Mouse (Mus musculus): ENCODE results near the gene Inpp5d. TPM values are rescaled to one million over a fixed set of nuclear protein-coding genes. Genes with fewer than 3 reads are reported as not detected.

Inpp5d gene
- polyA plus RNA-seq, 1 experiment from 2014 or later = 17.1 TPM

DNA sequence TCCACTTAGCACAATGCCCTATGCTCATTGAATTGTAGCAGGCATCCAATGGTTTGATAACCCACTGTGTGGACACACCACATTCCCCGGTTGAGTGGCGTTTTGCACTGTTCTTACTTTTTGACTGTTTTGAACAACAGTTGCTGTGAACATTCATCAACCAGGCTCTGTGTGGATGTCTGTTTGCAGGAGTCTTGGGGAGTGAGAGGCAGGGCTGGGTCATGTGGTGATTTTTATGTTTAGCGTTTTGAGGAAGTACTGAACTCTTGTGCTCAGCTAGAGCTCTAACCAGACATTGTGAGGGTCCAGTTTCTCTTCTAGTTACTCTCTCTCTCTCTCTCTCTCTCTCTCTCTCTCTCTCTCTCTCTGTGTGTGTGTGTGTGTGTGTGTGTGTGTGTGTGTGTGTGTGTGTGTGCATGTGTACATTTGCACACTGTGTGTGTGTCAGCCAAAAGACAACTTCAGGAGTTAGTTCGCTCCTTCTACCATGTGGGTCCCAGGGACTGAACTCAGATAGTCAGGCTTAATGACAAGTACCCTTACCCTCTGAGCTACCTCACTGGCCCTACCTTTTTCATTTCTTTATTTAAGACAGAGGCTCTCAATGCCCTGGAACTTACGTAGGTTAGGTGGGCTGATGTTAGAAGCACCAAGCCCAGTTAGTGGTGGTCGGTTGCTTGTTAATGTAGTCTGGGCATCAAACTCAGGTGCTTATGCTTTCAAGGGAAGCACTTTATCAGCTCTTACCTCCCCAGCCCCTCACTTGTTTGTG lies 5.3 kb downstream of the Inpp5d start:
- no peak for ATAC-seq
- peaks cover 100% of the 10 kb centered on the region for H3K4me1 ChIP-seq
- peak overlapping the region; percentile 75 for H3K27ac ChIP-seq
- no peak overlapping the region for H3K4me3 ChIP-seq
- H3K4me2 ChIP-seq = peak overlapping the region; percentile 46; the same call in 1 of the 2 replicates
- H3K36me3 ChIP-seq = no peaks in the 10 kb centered on the region
- peak overlapping the region; percentile 32; the same call in 1 of the 2 replicates for H3K9ac ChIP-seq
- no peaks in the 10 kb centered on the region for H3K9me3 ChIP-seq (replicated peaks)
- no peaks in the 10 kb centered on the region for H3K27me3 ChIP-seq (replicated peaks)
- WGBS (ENCODE audit: insufficient replicate concordance) = 53% methylated on average over 6 of the region's 6 CpGs

DNA sequence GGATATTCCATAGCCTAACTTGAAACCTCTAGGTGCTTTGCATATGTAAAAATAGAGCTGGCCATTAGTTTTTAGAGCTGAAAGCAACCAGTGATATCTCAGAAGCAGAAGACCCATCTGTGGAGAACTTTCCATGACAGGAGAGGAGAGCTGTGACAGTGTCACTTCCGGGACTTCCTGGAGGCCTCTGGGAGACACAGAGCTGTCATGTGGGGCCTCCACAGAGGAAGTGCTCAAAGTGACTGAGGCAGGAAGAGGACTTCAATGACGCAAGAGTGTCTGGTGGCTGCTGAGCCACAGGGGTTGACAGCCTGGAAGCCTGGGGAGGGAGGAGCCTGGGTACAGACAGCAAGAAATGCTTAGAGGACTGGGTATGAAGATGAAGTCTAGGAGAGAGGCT lies 6.2 kb downstream of the Inpp5d start:
- Histone ChIP-seq H3K4me2 (peak overlapping the region; percentile 46), H3K9ac (peak overlapping the region; percentile 48; the same call in 1 of the 2 replicates), H3K27me3 (replicated peaks) (no peaks in the 10 kb centered on the region), H3K4me1 (peaks cover 100% of the 10 kb centered on the region), H3K27ac (peak overlapping the region; percentile 75), H3K4me3 (no peak overlapping the region), H3K9me3 (replicated peaks) (no peaks in the 10 kb centered on the region), H3K36me3 (no peaks in the 10 kb centered on the region)
- peak; percentile 62 for ATAC-seq
- whole genome bisulfite sequencing (ENCODE audit: insufficient replicate concordance) = 17% methylated on average over 2 of the region's 2 CpGs

DNA sequence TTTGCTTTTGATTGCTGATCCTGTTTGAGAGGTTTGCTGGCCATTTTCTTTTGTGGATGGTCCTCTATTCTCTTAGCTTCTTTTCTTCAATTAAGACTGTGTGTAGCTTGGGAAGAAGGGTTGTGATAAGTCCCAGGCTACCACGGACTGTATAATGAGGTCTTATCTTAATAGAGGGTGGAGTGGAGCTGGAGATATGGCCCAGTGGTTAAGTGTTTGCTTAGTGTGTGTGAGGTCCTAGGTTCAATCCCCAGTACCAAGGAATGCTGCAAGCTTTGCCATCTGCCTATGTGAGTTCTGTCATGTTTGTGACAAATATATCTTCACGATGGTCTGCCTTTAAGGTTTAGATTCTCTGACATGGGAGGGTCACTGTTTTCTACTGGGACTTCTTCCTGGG lies 8.0 kb downstream of the Inpp5d start:
- Histone ChIP-seq H3K27me3 (replicated peaks) (no peaks in the 10 kb centered on the region), H3K4me1 (peaks cover 100% of the 10 kb centered on the region), H3K4me2 (peak overlapping the region; percentile 39), H3K9me3 (replicated peaks) (no peaks in the 10 kb centered on the region), H3K4me3 (no peak overlapping the region), H3K9ac (no peak overlapping the region; the same call in 1 of the 2 replicates), H3K27ac (peak overlapping the region; percentile 75), H3K36me3 (no peaks in the 10 kb centered on the region)
- peak; percentile 84 for ATAC-seq
- 6% methylated on average over 2 of the region's 2 CpGs for WGBS (ENCODE audit: insufficient replicate concordance)

GRCm38 (mm10) chr1:87631584-87631983 lies 11.5 kb downstream of the Inpp5d start:
- ATAC-seq = 0 out of 2 replicates have a peak, but pooled peaks have one; percentile 20
- 30% methylated on average over 10 of the region's 10 CpGs for WGBS (ENCODE audit: insufficient replicate concordance)
- no peaks in the 10 kb centered on the region for H3K27me3 ChIP-seq (replicated peaks)
- no peak overlapping the region for H3K9ac ChIP-seq
- peak overlapping the region; percentile 55 for H3K27ac ChIP-seq
- H3K9me3 ChIP-seq (replicated peaks) = no peaks in the 10 kb centered on the region
- H3K4me1 ChIP-seq = peaks cover 86% of the 10 kb centered on the region
- H3K4me2 ChIP-seq = peak overlapping the region; percentile 43
- 0 out of 2 replicates have a peak, but pooled peaks cover 5% of the 10 kb centered on the region for H3K36me3 ChIP-seq
- H3K4me3 ChIP-seq = no peak overlapping the region

DNA sequence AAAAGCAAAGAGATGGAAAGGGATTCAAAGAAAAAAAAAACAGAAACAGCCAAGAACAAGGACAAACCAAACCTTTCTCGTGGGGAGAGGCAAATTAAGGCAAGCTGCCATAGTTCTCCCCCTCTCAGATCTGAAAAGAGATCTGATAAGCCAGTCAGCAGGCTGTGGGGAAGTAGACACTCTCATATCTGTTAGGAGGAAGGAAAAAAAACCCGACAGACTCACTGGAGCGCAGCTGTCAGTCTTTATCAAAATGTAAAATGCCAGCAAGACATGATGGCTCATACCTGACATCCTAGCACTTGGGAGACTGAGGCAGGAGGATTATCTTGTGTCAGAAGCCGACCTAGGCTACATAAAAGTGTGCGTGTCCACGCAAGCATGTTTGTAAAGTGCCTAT lies 12.1 kb downstream of the Inpp5d start:
- H3K4me2 ChIP-seq = peak overlapping the region; percentile 43
- H3K9ac ChIP-seq = no peak overlapping the region; the same call in 1 of the 2 replicates
- no peaks in the 10 kb centered on the region for H3K9me3 ChIP-seq (replicated peaks)
- H3K27me3 ChIP-seq (replicated peaks) = no peaks in the 10 kb centered on the region
- 22% methylated on average over 6 of the region's 6 CpGs for WGBS (ENCODE audit: insufficient replicate concordance)
- H3K36me3 ChIP-seq = 0 out of 2 replicates have a peak, but pooled peaks cover 5% of the 10 kb centered on the region
- peak overlapping the region; percentile 70 for H3K27ac ChIP-seq
- peaks cover 86% of the 10 kb centered on the region for H3K4me1 ChIP-seq
- peak; percentile 51 for ATAC-seq
- no peak overlapping the region for H3K4me3 ChIP-seq

DNA sequence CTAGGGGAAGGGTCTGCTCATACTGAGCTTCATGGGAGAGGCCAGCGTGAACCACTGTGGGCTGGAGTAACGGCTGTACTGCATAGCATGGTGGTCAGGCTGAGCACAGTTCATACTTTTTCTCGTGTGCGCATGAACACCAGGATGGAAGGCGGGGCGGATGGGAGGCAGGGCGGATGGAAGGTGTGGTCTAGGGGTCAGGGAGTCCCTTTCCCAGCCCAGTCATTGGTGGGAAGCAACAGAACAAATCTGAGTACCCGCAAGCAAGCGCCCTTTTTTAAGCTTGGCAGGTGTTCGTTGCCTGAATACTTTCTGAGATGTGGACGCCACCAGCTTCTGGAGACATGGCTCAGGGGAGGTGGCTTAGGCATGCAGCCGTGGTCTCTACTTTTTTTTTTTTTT lies 16.6 kb downstream of the Inpp5d start:
- H3K4me3 ChIP-seq = peak overlapping the region; percentile 26; the same call in 1 of the 2 replicates
- H3K27me3 ChIP-seq (replicated peaks) = no peaks in the 10 kb centered on the region
- H3K4me1 ChIP-seq = peaks cover 84% of the 10 kb centered on the region
- 47% methylated on average over 12 of the region's 12 CpGs for WGBS (ENCODE audit: insufficient replicate concordance)
- H3K9me3 ChIP-seq (replicated peaks) = no peaks in the 10 kb centered on the region
- H3K27ac ChIP-seq = peak overlapping the region; percentile 98
- 0 out of 2 replicates have a peak, but pooled peaks cover 5% of the 10 kb centered on the region for H3K36me3 ChIP-seq
- ATAC-seq = no peak; the same call in 1 of the 2 replicates
- H3K4me2 ChIP-seq = peak overlapping the region; percentile 67
- peak overlapping the region; percentile 75 for H3K9ac ChIP-seq

DNA sequence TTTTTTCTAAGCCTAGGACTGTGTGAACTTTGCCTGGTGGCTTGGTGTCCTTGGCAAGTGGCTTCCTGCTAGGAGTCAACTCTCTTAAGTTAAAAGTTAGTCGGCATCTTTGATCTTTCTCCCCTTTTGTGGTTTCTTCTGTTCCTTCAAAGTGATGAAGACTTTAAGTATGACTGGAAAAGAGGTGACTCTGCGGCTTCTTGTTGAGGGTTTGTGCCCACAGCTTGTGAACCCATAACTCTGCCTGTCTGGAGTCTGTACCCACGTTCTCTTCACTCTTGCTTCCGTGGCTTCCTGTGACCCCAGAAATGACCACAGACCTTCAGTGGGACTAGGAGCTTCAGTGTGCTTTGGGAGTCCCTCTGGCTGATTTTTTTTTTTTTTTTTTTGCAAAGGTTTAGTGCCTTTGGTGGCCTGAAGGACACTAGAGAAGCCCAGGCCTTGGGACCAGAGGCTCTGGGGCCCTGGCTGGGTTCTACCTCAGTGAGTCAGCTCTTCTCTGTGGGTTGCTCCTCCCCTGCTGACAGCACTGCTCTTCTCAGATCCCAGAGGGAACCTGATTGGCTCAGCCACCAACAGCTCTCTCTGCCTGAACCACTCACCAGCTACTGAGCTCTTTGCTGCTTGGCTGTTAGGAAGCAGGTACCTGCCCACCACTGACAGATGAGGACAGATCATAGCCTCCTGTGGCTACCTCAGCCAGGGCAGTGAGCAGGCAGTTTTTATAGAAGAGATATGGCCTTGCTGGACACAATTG lies 17.2 kb downstream of the Inpp5d start:
- WGBS (ENCODE audit: insufficient replicate concordance) = 18% methylated on average over 4 of the region's 4 CpGs
- H3K27ac ChIP-seq = peak overlapping the region; percentile 98
- peaks cover 81% of the 10 kb centered on the region for H3K4me1 ChIP-seq
- peak; percentile 99 for ATAC-seq
- H3K4me3 ChIP-seq = peak overlapping the region; percentile 32; the same call in 1 of the 2 replicates
- H3K4me2 ChIP-seq = peak overlapping the region; percentile 67
- peaks cover 8% of the 10 kb centered on the region; the same call in 1 of the 2 replicates for H3K36me3 ChIP-seq
- peak overlapping the region; percentile 75 for H3K9ac ChIP-seq
- H3K27me3 ChIP-seq (replicated peaks) = no peaks in the 10 kb centered on the region
- no peaks in the 10 kb centered on the region for H3K9me3 ChIP-seq (replicated peaks)

DNA sequence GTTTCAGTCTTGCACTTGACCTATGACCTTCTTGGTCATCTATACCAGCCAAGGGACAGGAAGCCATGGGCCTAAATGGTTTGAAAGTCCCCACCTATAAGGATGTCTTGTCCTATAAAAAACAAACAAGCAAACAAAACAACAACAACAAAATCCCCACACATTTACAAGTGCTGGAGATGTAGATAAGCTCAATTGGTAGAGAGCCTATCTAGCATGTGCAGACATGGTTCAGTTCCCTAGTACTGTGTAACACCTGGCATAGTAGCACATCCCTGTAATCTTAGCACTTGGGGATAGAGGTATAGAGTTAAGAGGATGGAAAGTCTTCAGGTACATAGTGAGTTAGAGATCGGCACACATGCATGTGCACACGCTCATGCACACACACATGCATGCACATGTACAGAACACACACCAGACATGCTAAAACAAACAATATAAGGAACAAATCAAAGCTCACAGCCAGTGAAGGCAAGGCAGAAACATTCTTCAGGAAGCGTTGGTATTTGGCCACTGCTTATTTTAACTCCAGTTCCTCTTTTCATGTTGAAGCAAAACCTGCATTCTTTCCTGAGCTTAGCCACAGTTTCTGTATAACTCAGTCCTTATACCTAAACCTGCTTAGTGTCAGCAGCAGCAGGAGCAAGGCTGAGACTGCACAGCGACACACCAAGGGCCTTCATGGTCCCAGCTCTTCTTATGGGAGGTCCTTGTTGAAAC lies 17.9 kb downstream of the Inpp5d start:
- peak overlapping the region; percentile 98 for H3K27ac ChIP-seq
- H3K36me3 ChIP-seq = peaks cover 15% of the 10 kb centered on the region; the same call in 1 of the 2 replicates
- 59% methylated on average over 4 of the region's 4 CpGs for WGBS (ENCODE audit: insufficient replicate concordance)
- H3K4me3 ChIP-seq = no peak overlapping the region
- no peaks in the 10 kb centered on the region for H3K9me3 ChIP-seq (replicated peaks)
- peak overlapping the region; percentile 40 for H3K4me2 ChIP-seq
- H3K4me1 ChIP-seq = peaks cover 74% of the 10 kb centered on the region
- peak; percentile 82 for ATAC-seq
- H3K9ac ChIP-seq = peak overlapping the region; percentile 15
- no peaks in the 10 kb centered on the region for H3K27me3 ChIP-seq (replicated peaks)

GRCm38 (mm10) chr1:87639724-87640123 lies 19.6 kb downstream of the Inpp5d start:
- H3K36me3 ChIP-seq = peaks cover 24% of the 10 kb centered on the region; the same call in 1 of the 2 replicates
- no peak for ATAC-seq
- H3K9me3 ChIP-seq (replicated peaks) = no peaks in the 10 kb centered on the region
- peaks cover 69% of the 10 kb centered on the region for H3K4me1 ChIP-seq
- H3K27ac ChIP-seq = peak overlapping the region; percentile 80
- 50% methylated on average over 8 of the region's 8 CpGs for WGBS (ENCODE audit: insufficient replicate concordance)
- no peak overlapping the region for H3K9ac ChIP-seq
- H3K4me2 ChIP-seq = peak overlapping the region; percentile 17
- no peak overlapping the region for H3K4me3 ChIP-seq
- no peaks in the 10 kb centered on the region for H3K27me3 ChIP-seq (replicated peaks)

DNA sequence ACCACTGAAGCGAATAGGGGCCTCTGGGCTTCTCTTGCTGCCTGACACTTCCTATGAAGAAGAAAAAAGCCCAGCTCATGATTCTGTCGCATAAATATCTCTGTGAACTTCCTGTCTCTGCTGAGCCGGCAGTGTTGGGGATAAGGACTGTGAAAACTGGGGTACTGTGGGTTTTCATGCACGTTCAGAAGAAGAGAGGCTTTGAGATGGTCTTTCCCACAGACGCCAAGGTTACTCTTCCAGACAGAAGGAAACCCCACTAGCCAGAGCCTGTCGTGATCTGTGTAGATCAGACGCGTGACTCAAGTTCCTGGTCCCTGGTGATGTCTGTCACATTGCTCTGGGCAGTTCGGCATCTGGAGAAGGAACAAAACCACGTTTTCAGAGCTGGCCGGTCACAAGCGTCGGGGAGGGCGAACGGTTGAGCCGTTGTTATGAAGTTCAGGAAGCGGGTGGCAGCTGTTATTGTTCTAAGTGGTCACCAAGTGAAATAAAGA lies 20.1 kb downstream of the Inpp5d start:
- H3K9me3 ChIP-seq (replicated peaks) = no peaks in the 10 kb centered on the region
- no peak overlapping the region for H3K4me3 ChIP-seq
- peaks cover 20% of the 10 kb centered on the region; the same call in 1 of the 2 replicates for H3K36me3 ChIP-seq
- peak overlapping the region; percentile 15; the same call in 1 of the 2 replicates for H3K9ac ChIP-seq
- ATAC-seq = no peak
- peaks cover 68% of the 10 kb centered on the region for H3K4me1 ChIP-seq
- H3K4me2 ChIP-seq = peak overlapping the region; percentile 17
- 34% methylated on average over 17 of the region's 17 CpGs for WGBS (ENCODE audit: insufficient replicate concordance)
- no peaks in the 10 kb centered on the region for H3K27me3 ChIP-seq (replicated peaks)
- peak overlapping the region; percentile 80 for H3K27ac ChIP-seq

DNA sequence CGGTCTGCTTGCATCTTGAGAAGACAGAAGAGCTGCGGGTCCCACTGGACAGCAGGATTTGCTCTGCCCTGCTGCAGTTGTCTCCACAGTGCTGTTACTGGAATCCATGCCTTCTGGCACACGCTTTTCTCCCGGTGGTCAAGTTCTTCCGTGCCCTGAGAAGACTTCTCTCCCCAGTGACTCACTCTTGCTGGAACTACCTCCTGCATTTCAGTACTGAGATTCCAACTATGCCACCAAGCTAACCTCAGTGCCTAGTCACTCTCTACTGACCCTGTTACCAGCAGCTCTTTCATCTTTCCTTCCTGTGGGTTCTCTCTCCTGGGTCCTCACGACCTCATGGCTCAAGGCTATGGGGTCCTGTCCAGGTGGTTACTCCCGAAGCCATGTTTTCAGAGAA lies 22.9 kb downstream of the Inpp5d start:
- Histone ChIP-seq H3K9ac (no peak overlapping the region), H3K4me1 (peaks cover 68% of the 10 kb centered on the region), H3K27me3 (replicated peaks) (no peaks in the 10 kb centered on the region), H3K36me3 (peaks cover 20% of the 10 kb centered on the region; the same call in 1 of the 2 replicates), H3K4me2 (no peak overlapping the region), H3K27ac (no peak overlapping the region), H3K9me3 (replicated peaks) (no peaks in the 10 kb centered on the region), H3K4me3 (no peak overlapping the region)
- ATAC-seq = no peak
- 82% methylated on average over 7 of the region's 7 CpGs for WGBS (ENCODE audit: insufficient replicate concordance)
